Mouse (Mus musculus) layer of hippocampus, adult 9-11 months (tissue): Measurements from ENCODE around the gene Ranbp1.
"Not testable (repeated sequence)": the region's sequence is repeated elsewhere in the genome, so short reads cannot be mapped to it uniquely, and the experiment has no call there.

ENCODE experiments used
- DNase-seq: peaks from one replicate; pipeline ENCODE4 v3.0.0; 2022

Gene Ranbp1

GRCm38 (mm10) chr16:18248433-18249363 is at the start of gene Ranbp1, which contains the start of gene Trmt2a:
Gene Ranbp1 (minus strand): TSS chr16:18248732.
Gene Trmt2a (plus strand): TSS chr16:18248679.
- peak; percentile 99 for DNase-seq

- DNase-seq, result not testable (repeated sequence)
Measured at GRCm38 (mm10) chr16:18289614-18290013, 41.1 kb upstream of the Ranbp1 start.

DNA sequence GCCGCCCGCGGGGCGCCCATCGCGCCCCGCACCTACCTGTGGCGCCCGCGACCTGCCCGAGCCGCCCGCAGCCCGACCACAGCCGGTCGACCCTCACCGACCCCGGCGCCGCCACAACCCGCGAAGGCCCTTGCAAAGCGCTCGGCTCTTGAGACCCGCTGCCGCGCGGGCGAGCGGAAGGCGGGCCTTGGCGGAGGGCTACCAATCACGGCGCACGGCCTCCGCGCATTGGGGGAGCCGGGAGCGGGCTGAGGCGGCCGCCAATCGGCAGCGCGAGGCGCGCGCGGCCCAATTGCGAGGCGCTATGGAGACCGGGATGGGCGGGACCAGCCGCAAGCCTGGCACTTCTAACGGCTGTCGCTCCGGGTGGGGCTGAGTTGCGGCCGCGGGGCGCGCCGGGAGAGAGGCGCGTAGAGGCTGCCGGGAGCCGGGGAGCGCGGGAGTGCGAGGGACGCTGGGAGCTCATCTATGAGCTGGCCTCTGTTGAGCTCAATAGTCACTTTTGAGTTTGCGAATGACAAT is 40.6 kb upstream of the Ranbp1 start, which contains the start of gene Dgcr8:
Dgcr8 (minus strand) TSS at position 180 of the 522 bp plus-strand sequence.
- DNase-seq, result peak; percentile 99

- no peak for DNase-seq
Measured at GRCm38 (mm10) chr16:18288581-18289061, 40.1 kb upstream of the Ranbp1 start.

- DNase-seq, result no peak
Measured at GRCm38 (mm10) chr16:18288166-18288565, 39.6 kb upstream of the Ranbp1 start.

GRCm38 (mm10) chr16:18275166-18275565 is 26.6 kb upstream of the Ranbp1 start:
- no peak for DNase-seq

DNA sequence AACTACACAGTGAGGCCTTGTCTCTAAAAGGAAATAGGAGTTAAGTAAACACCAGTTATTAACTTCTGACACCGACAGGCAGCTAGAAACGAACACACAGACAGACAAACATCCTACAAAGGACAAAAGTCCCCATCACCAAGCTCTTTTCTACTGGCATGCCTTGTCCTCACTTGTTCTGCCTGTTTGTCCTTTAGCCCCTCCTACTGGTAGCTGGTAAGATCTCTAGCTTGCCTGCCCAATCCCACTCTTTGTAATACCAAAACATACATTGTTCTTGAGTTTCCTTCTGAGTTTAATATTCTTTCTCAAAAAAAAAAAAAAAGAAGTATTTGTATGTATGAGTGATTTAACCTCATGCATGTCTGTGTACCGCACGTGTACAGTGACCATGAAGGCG is 19.6 kb upstream of the Ranbp1 start:
- no peak for DNase-seq

DNA sequence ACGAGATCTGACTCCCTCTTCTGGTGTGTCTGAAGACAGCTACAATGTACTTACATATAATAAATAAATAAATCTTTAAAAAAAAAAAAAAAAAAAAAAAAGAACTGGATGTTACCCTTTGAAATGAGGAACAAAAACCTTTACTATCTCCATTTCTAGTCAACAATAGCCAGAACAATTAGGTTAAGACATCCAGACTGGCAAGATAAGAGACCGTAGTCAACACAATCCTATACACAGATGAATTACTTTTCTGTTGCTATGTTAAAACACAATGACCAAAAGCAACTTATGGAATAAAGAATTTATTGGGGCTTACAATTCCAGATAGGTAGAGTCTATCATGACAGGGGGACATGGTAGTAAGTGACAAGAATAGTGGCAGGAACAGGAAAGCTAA is 16.5 kb upstream of the Ranbp1 start:
- no peak for DNase-seq

GRCm38 (mm10) chr16:18258221-18258620 is 9.7 kb upstream of the Ranbp1 start, which contains the start of gene Gm49776:
Gene Gm49776 (minus strand): TSS chr16:18258321.
- no peak for DNase-seq

GRCm38 (mm10) chr16:18253866-18254265 is 5.3 kb upstream of the Ranbp1 start:
- DNase-seq, result no peak

DNA sequence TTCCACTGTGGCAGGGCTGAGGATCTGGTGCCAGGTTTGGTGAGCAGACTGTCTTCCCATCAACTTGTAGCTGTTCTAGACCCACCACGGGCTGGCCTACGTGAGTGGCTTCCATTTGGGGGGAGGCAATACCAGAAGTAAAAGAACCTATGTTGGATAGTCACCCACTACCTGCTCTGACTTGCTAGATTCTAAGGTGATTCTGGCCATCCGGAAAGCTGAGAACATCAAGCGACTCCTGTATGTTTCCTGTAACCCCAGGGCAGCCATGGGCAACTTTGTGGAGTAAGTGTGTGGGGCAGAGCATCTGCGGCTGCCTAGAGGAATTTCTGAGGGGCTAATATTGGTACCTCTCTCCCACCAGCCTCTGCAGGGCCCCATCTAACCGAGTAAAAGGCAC is 4.2 kb upstream of the Ranbp1 start:
- DNase-seq, result no peak

- no peak for DNase-seq
Measured at GRCm38 (mm10) chr16:18250828-18251790, 2.6 kb upstream of the Ranbp1 start.

- DNase-seq, result no peak
Measured at GRCm38 (mm10) chr16:18250231-18250630, 1.7 kb upstream of the Ranbp1 start.

DNA sequence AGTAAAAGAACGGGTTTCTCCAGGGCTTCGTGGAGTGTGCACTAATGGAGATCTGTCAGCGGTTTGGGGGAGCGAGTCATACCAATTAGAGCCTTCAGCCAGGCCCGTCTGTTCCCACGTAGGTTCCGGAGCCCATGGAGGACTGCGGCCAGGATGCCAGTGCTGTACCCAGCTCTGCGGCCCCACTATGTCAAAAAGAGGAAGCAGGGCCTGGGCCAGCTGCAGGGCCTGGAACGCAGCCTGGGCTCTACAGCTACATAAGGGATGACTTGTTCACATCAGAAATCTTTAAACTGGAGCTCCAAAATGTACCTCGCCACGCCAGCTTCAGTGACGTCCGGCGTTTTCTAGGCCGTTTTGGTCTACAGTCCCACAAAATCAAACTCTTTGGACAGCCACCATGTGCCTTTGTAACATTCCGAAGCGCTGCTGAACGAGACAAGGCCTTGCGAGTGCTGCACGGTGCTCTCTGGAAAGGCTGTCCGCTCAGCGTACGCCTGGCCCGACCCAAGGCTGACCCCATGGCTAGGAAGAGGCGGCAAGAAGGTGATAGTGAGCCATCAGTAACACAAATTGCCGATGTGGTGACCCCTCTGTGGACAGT is 934 bp upstream of the Ranbp1 start:
- peak; percentile 77 for DNase-seq

DNA sequence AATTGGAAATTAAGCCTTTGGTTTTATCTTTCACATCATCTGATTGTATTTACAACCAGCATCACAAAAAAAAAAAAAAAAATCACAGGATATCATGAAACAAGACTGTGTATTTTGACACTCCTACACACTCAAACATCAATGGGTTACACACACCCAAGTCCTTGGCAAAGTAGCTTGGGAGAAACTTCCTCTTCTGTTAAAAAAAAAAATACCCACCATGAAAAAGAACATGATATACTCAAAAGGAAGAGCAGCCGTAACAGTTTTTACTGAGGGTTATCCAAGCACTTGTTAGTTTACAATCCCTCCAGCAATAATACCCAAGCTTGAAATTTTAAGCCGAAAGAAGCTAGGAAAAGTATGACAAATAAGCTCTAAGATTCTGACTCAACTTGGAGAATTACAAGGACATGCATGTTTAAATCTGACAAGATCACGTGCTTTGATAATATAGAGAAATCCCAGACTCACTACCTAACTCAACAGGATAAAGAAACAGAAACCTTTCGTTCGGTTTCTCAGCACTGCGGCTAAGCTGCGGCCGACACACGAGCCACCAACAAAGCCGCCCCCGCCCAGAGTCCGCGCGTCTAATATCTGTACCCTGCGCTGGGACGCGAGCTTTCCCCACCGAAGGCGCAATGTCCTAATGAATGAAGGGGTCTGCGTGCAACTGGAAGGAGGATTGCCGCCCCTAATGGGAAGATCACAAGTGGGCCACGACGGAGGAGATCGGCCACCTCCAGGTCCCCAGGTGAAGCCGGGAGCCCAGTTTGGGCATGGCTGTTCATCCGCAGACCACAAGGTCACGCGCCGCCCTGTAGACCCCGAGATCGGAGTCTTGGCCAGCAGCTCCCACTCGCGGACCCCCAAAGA is 772 bp downstream of the Ranbp1 start:
- no peak for DNase-seq

- no peak for DNase-seq
Measured at GRCm38 (mm10) chr16:18241581-18241980, 7.0 kb downstream of the Ranbp1 start.

DNA sequence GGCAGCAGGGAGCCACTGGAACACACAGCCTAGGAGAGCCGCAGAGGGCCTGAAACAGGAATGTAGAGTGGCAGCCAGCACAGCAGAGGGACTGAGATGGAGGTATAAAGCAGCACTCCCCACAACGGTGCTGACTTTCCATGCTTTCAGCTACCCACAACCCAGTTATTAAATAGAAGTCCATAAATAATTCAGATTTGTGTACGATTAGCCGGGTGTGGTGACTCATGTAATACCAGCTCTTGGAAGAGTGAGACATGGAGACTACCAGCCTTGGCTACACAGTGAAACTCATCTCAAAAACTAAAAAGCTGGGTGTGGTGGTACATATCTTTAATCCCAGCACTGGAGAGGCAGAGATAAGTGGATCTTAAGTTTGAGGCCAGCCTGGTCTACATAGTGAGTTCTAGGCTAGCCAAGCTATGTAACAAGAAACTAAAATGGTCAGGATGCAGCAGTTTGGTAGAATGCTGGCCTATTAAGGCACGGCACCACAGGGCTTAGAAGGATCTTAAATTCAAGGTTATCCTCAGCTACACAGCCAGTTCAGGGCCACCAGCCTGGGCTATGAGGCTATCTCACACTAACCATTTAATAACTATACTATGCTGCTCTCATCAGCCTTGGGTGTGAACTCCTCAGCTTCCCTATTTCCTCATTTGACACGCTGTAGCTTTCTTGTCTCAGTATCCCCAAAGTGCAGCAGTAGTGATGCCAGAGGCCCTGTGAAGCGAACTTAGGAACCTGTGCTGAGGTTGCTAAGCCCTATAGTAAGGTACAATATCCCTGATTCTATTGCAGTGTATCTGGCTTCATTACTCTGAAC is 11.6 kb downstream of the Ranbp1 start:
- DNase-seq, result no peak

GRCm38 (mm10) chr16:18235389-18236065 is 13.0 kb downstream of the Ranbp1 start:
- peak; percentile 73 for DNase-seq

GRCm38 (mm10) chr16:18234671-18235388 is 13.7 kb downstream of the Ranbp1 start, which contains the start of gene Zdhhc8:
Gene Zdhhc8 (minus strand): TSS chr16:18235136.
- peak; percentile 80 for DNase-seq
